Mouse (Mus musculus): ENCODE results near the gene Arhgap10.

The Arhgap10 gene

GRCm38 (mm10) chr8:77383671-77384070 is 134.1 kb downstream of the Arhgap10 start:
- no peak for DNase-seq

- DNase-seq, result no peak
These were observed 136.9 kb downstream of the Arhgap10 start for GRCm38 (mm10) chr8:77380844-77381243.

DNA sequence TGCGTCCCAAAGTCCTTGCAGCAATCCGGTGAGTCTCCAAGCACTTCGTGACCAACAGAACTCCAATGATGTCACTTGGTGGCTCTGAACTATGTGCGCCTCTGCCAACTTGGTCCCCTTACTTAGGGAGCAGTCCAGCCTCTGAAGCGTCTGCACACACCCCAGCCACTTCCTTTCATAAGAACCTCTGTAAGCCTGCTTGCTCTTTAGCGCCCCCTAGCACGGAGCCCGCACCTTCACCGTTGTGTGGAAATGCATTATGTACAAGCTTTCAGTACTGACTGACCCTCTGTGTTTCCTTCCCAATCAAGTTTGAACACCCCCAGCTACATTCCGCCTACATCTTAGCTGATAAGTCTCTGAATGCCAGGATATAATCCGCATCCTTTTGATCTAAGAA is 138.5 kb downstream of the Arhgap10 start:
- no peak for DNase-seq

- peak; percentile 72 for DNase-seq
These were observed 141.3 kb downstream of the Arhgap10 start for GRCm38 (mm10) chr8:77376451-77376853.

GRCm38 (mm10) chr8:77375999-77376398 is 141.8 kb downstream of the Arhgap10 start:
- no peak for DNase-seq

GRCm38 (mm10) chr8:77371006-77371405 is 146.7 kb downstream of the Arhgap10 start:
- no peak for DNase-seq

- no peak for DNase-seq
These were observed 147.4 kb downstream of the Arhgap10 start for GRCm38 (mm10) chr8:77370308-77370707.

GRCm38 (mm10) chr8:77369671-77370070 is 148.1 kb downstream of the Arhgap10 start:
- DNase-seq, result no peak

DNA sequence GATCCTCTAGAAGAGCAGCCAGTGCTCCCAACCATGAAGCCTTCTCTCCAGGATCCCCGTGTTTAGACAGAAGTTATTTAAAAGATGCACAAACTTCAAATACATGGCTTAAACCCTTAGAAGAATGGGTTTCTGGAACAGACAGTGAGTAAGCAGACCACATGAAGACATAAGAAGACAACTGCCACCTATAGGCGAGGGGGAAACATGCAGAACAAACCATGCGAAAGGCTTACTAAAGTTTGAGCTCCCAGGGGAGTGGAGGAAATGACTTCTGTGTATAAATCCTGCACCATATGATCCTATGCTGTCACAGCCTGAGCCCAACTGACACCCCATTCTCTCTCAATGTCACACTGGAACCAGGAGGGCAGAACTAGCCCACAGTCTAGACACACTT is 150.7 kb downstream of the Arhgap10 start:
- DNase-seq, result peak; percentile 29

- DNase-seq, result no peak
These were observed 151.3 kb downstream of the Arhgap10 start for GRCm38 (mm10) chr8:77366446-77366845.

DNA sequence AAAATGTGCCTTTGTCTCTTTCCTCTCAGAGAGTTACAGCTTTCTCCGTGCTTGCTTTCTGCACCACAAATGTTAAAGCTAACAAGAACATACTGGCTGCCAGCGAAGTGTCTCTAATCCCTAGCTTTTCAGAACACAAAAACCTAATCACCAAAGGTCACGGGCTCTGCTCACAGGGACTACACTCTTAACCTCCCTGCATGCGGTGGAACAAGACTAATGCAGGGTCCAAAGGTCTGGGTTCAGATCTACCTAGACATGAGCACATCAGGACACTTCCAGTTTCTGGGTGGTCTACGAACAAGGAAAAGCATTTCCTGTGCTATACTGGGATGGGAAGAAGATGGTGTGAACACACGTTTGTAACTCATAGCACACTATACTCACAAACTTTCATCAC is 151.8 kb downstream of the Arhgap10 start:
- DNase-seq, result peak; percentile 12

- DNase-seq, result peak; percentile 86
These were observed 153.3 kb downstream of the Arhgap10 start for GRCm38 (mm10) chr8:77364472-77364871.

DNA sequence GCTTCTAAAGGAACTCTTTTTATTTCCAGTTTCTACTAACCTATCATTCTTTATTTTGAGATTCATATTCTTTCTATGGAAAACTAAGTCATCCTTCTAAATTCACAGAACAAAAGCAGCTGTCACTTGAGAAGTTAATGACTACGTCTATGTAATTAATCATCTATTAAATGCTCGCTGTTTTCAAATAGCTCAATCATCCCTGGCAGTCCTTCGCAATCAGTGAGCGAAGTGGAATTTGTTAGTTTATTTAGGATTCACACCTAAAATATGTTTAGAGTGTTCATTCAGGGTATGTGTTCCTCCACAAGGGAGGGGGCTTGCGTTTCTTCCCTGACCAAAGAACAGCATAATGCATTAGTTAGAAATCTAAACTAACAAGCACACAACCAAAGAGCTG is 156.9 kb downstream of the Arhgap10 start:
- DNase-seq, result no peak

DNA sequence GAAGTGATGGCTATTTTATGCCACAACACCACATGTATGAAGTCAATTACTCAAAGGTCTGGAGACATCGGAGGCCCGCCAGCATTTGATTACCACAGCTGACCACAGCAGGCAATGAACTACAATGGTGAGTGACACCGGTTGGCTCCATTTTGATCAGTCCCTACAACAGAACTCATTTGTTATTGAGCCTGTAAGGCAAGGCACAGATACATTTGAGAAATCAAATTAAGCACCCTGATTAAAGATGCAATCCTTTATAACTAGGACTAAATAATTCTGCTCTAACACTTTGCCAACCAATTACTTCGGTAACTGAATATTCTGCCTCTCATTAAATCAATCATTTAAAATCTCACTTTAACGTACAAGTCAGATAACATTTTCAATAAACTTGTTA is 157.3 kb downstream of the Arhgap10 start:
- no peak for DNase-seq

DNA sequence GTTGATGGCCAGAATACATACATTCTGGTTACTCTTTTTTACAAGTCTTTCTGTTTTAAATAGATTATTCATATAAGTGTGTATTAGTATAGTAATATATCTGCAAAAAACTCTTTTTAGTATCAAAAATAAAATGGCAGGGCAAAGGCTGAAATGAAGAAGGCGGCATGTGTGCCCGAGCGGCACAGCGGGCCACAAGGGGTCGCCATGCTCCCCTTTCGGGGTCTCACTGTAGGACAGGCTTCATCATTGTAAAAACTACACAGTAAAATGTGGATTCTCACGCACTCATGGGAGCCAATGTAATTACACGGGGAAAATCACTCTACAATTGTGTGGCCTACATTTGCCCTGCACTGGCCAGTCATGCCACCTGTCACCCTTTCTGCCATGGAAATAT is 160.6 kb downstream of the Arhgap10 start:
- no peak for DNase-seq

DNA sequence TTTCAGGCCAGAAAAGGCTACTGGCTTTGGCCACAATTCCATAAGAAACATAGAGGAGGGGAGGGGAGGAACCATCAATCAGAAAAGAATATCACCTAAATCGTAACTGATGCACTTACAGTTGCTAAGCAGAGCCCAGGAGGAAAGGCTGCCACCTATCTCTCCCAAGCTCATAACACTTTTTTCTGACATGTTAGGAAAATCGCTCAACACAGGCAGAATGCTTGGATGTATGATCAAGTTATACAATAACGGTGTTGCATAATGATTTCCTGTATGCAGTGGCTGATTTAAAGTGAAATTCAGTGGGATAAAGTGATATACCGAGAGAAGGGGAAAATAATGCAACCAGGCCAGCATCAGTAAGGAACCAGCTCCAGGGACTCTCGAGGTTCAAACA is 162.4 kb downstream of the Arhgap10 start:
- DNase-seq, result no peak

GRCm38 (mm10) chr8:77354189-77354588 is 163.6 kb downstream of the Arhgap10 start:
- no peak for DNase-seq

GRCm38 (mm10) chr8:77351177-77351860 is 166.4 kb downstream of the Arhgap10 start:
- DNase-seq, result no peak

GRCm38 (mm10) chr8:77350121-77350777 is 167.5 kb downstream of the Arhgap10 start:
- DNase-seq, result no peak

- no peak for DNase-seq
These were observed 173.8 kb downstream of the Arhgap10 start for GRCm38 (mm10) chr8:77343916-77344315.

DNA sequence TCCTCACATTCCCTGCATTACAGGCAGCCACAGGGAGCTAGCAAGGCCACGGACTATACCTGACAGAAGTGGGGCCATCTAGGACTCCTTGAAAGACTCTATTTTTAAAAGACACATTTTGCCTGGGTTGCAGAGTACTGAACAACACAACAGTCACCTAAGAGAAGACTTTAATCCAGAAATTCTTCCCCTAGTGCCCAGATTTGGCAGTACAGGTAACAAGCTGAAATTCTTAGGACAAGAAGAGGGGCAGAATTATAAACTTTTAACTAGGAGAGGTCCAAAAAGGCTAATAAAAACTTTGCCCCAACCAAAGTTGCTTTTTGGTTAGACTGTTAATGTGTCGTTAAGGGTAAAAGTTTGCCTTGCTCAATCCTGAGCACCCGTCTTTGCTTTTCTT is 174.4 kb downstream of the Arhgap10 start:
- no peak for DNase-seq

GRCm38 (mm10) chr8:77342144-77342543 is 175.6 kb downstream of the Arhgap10 start:
- DNase-seq, result no peak

DNA sequence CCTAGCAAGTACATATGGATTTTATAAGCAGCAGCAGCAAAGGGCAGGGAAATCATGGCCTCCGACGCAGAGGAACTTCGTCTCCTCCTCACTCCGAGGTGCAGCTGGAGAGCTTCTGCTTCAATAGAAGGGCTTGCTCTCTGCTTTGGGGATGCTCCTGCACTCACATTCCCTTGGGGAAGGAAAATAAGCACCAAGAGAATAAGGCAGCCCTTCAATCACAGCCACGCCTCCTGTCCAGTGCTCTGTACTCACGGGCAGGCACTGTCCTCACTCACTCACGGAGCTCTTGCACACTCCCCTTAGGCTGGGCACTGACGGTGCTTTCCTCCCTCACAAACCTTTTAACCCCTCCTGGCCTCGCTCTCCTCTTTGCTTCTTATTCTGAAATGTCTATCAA is 176.4 kb downstream of the Arhgap10 start:
- DNase-seq, result no peak

- no peak for DNase-seq
These were observed 177.6 kb downstream of the Arhgap10 start for GRCm38 (mm10) chr8:77340046-77340747.
